Mouse (Mus musculus) olfactory bulb, adult 2 months (tissue): ENCODE measurements at regions not wholly inside any gene's neighbourhood (a gene's known extent, or its start where the extent isn't known, plus 50 kb on each side); places are given as distances from the start of the nearest gene placed in this dataset.

Experiments used
- CTCF ChIP-seq: fragments of 200-500 bp; IDR thresholded peaks from 2 replicates; pipeline ENCODE4 v1.5.1; 2012; ENCODE audit warnings: low read depth, mild to moderate bottlenecking, low read length, moderate library complexity; ENCODE audit not compliant: insufficient read depth
- POLR2A ChIP-seq: fragments of 200-500 bp; IDR thresholded peaks from 2 replicates; pipeline ENCODE4 v1.6.1; 2012; ENCODE audit warnings: mild to moderate bottlenecking, low read depth, low read length, moderate library complexity; ENCODE audit not compliant: insufficient read depth

DNA sequence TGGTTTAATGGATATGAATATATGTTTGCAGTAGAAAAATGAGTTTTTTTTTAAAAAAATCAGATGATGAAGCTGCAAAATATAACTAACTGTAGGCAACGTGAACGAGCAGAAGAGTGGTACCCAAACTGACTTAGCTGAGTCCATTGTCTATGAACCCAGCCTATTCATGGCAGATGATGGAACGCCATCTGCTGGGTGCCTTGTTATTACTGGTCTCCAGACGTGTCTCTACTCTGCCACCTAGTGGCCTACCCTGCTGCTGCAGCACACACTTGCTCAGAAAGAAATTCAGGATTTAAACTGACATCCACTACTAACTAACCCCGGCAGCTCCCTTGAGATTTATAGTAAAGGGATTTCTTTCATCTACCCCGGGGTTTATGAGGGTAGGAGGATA is 143.7 kb downstream of the Csl start:
- no peak for TF ChIP-seq CTCF
- TF ChIP-seq POLR2A: no peak
